Mouse (Mus musculus) stomach, postnatal 0 days (tissue): Measurements from ENCODE around the gene Slc8a3.

Experiments
- CTCF ChIP-seq: IDR thresholded peaks from 2 replicates; pipeline ENCODE4 v1.5.1; 2016; ENCODE audit warnings: antibody characterized with exemption, low read depth, mild to moderate bottlenecking, moderate library complexity
- EP300 ChIP-seq: optimal IDR thresholded peaks from 2 replicates; pipeline ENCODE3; 2016; ENCODE audit warnings: antibody characterized with exemption

DNA sequence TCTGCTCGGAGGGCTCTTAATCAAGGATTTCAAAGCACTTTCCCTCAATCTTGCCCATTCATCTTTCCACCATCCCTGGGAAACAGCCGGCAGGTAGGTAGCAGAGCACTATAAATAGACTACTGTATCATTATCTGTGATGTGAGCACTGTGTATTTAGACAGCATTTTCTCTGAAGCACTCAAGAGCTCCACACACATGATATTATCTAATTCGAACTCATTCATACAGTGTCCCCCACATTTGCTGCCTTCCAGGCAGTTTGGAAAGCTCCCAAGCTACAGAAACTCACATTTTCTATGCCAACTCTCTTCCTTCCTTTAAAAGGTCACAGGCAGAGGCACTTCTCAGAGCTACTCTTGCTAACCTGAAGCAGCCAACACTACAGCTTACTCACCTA, 106.4 kb downstream of the Slc8a3 start:
- TF ChIP-seq CTCF (no peak), EP300 (no peak)
